ENCODE assay signal across 24 mouse cellular contexts in the genomic region with DNA sequence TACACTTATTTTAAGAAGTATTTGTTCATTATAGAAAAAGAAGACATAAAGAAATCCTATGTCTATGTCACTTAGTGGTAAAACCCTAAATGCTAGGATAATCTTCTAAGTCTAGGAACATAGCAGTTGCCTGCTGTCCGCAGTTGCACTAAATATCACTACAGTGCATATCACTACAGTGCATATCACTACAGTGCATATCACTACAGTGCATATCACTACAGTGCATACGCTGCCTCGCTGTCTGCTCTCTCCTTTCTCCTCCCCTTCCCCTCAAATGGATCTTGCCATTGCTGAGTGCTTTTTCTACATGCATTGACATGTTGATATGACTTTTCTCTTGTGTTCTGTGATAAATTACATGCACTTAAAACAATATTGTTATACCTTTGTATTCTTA.
"Had no signal": no experiment of that assay in that cellular context is flagged by ENCODE, and none has a peak within 500 bp of the region (broad histone marks: within the 10 kb centered on the region; RNA-seq: fewer than 3 reads in every experiment).

No protein-coding gene starts in this region.

- H3K9ac ChIP-seq: heart, embryonic 12.5 days; hindbrain, embryonic 12.5 days; hindbrain, embryonic 14.5 days; intestine, embryonic 15.5 days; limb, embryonic 12.5 days had no signal

- H3K27ac ChIP-seq: heart, adult 2 months; heart, embryonic 10.5 days; hindbrain, embryonic 10.5 days; hindbrain, embryonic 12.5 days; hindbrain, embryonic 14.5 days; intestine, embryonic 15.5 days; layer of hippocampus, adult 2 months; left cerebral cortex, adult 2 months; limb, embryonic 10.5 days; limb, embryonic 12.5 days had no signal

- DNase-seq: gastrocnemius, postnatal 14 days; gastrocnemius, postnatal 36 days; heart, adult 11 months; heart, adult 2 months; heart, postnatal 10 days; heart, postnatal 4 days; kidney, adult 18-20 months; kidney, adult 8-10 months; kidney, postnatal 10 days; kidney, postnatal 25 days; kidney, postnatal 4 days had no signal

- H3K9me3 ChIP-seq: heart, embryonic 10.5 days; heart, embryonic 12.5 days; hindbrain, embryonic 10.5 days; hindbrain, embryonic 12.5 days; intestine, embryonic 15.5 days; limb, embryonic 10.5 days; limb, embryonic 12.5 days had no signal

- H3K4me1 ChIP-seq: hindbrain, embryonic 10.5 days; hindbrain, embryonic 12.5 days; intestine, embryonic 15.5 days; limb, embryonic 10.5 days; limb, embryonic 12.5 days had no signal

- H3K4me2 ChIP-seq: heart, embryonic 12.5 days; hindbrain, embryonic 12.5 days; hindbrain, embryonic 14.5 days; intestine, embryonic 15.5 days; limb, embryonic 12.5 days had no signal

- H3K36me3 ChIP-seq: intestine, embryonic 15.5 days; limb, embryonic 12.5 days had no signal

- H3K4me3 ChIP-seq: heart, adult 2 months; heart, embryonic 10.5 days; heart, embryonic 12.5 days; hindbrain, embryonic 10.5 days; hindbrain, embryonic 12.5 days; intestine, embryonic 15.5 days; layer of hippocampus, adult 2 months; left cerebral cortex, adult 2 months; limb, embryonic 10.5 days; limb, embryonic 12.5 days had no signal

- ATAC-seq: hindbrain, embryonic 16.5 days; inflammation-experienced regulatory T-cells, adult 6 months; intestine, embryonic 15.5 days; intestine, postnatal 0 days had no signal

- H3K27me3 ChIP-seq: heart, embryonic 12.5 days; hindbrain, embryonic 12.5 days; intestine, embryonic 15.5 days; limb, embryonic 12.5 days had no signal
